Mouse (Mus musculus): ENCODE measurements around the gene Slc17a4.

Slc17a4 gene

GRCm38 (mm10) chr13:23914376-23915167 is at the start of gene Slc17a4:
Gene Slc17a4 (minus strand): TSS chr13:23915009.
- in situ Hi-C loops (cut with MboI, MseI), result no loop called here

- in situ Hi-C loops (cut with MboI, MseI), result no loop called here
Measured at GRCm38 (mm10) chr13:23959776-23960175, 45.0 kb upstream of the Slc17a4 start.

GRCm38 (mm10) chr13:23950928-23951327 is 36.1 kb upstream of the Slc17a4 start:
- in situ Hi-C loops (cut with MboI, MseI), result no loop called here

GRCm38 (mm10) chr13:23949484-23950246 is 34.9 kb upstream of the Slc17a4 start:
- in situ Hi-C loops (cut with MboI, MseI), result no loop called here

GRCm38 (mm10) chr13:23946254-23946653 is 31.4 kb upstream of the Slc17a4 start:
- in situ Hi-C loops (cut with MboI, MseI), result no loop called here

GRCm38 (mm10) chr13:23942861-23943260 is 28.1 kb upstream of the Slc17a4 start:
- in situ Hi-C loops (cut with MboI, MseI), result no loop called here

- in situ Hi-C loops (cut with MboI, MseI), result no loop called here
Measured at GRCm38 (mm10) chr13:23940291-23940690, 25.5 kb upstream of the Slc17a4 start.

- in situ Hi-C loops (cut with MboI, MseI), result no loop called here
Measured at GRCm38 (mm10) chr13:23938699-23939098, 23.9 kb upstream of the Slc17a4 start.

- in situ Hi-C loops (cut with MboI, MseI), result no loop called here
Measured at GRCm38 (mm10) chr13:23934211-23934520, 19.4 kb upstream of the Slc17a4 start, which contains the start of gene Hist1h2aa. Gene Hist1h2aa (plus strand): TSS chr13:23934462.

- in situ Hi-C loops (cut with MboI, MseI), result no loop called here
Measured at GRCm38 (mm10) chr13:23933421-23934210, 18.8 kb upstream of the Slc17a4 start, which contains the start of gene Hist1h2ba. Gene Hist1h2ba (minus strand): TSS chr13:23934156.

GRCm38 (mm10) chr13:23930904-23931303 is 16.1 kb upstream of the Slc17a4 start:
- in situ Hi-C loops (cut with MboI, MseI), result no loop called here

GRCm38 (mm10) chr13:23930461-23930860 is 15.7 kb upstream of the Slc17a4 start:
- in situ Hi-C loops (cut with MboI, MseI), result no loop called here

- in situ Hi-C loops (cut with MboI, MseI), result no loop called here
Measured at GRCm38 (mm10) chr13:23928637-23929036, 13.8 kb upstream of the Slc17a4 start.

- in situ Hi-C loops (cut with MboI, MseI), result no loop called here
Measured at GRCm38 (mm10) chr13:23925792-23926191, 11.0 kb upstream of the Slc17a4 start.

GRCm38 (mm10) chr13:23917674-23918073 is 2.9 kb upstream of the Slc17a4 start:
- in situ Hi-C loops (cut with MboI, MseI), result no loop called here

GRCm38 (mm10) chr13:23916132-23916531 is 1.3 kb upstream of the Slc17a4 start:
- in situ Hi-C loops (cut with MboI, MseI), result no loop called here

GRCm38 (mm10) chr13:23913791-23914306 is 960 bp downstream of the Slc17a4 start:
- in situ Hi-C loops (cut with MboI, MseI), result no loop called here

GRCm38 (mm10) chr13:23911335-23911734 is 3.5 kb downstream of the Slc17a4 start:
- in situ Hi-C loops (cut with MboI, MseI), result no loop called here

- in situ Hi-C loops (cut with MboI, MseI), result no loop called here
Measured at GRCm38 (mm10) chr13:23910121-23910520, 4.7 kb downstream of the Slc17a4 start.

GRCm38 (mm10) chr13:23906906-23907305 is 7.9 kb downstream of the Slc17a4 start:
- in situ Hi-C loops (cut with MboI, MseI), result no loop called here

GRCm38 (mm10) chr13:23898242-23898641 is 16.6 kb downstream of the Slc17a4 start:
- in situ Hi-C loops (cut with MboI, MseI), result no loop called here

- in situ Hi-C loops (cut with MboI, MseI), result no loop called here
Measured at GRCm38 (mm10) chr13:23893269-23893593, 21.6 kb downstream of the Slc17a4 start.
